Mouse (Mus musculus) intestine, postnatal 0 days (tissue): ENCODE measurements around the gene Smdt1. TPM values are rescaled to one million over a fixed set of nuclear protein-coding genes. Genes with fewer than 3 reads are reported as not detected.
"Not testable (repeated sequence)": the region's sequence is repeated elsewhere in the genome, so short reads cannot be mapped to it uniquely, and the experiment has no call there.

Source experiments
- ATAC-seq: fragments of 200-750 bp; cut with Nextera tagmentation; 2 replicates; pipeline ENCODE4 v1.8.0; 2017; ENCODE audit warnings: mild to moderate bottlenecking, moderate TSS enrichment, moderate library complexity
- H3K27ac ChIP-seq: fragments of 300-500 bp; sonication (generic); 2 replicates; pipeline ENCODE4 v1.5.1; 2014; ENCODE audit warnings: mild to moderate bottlenecking, low read depth, low read length, moderate library complexity
- H3K27me3 ChIP-seq: fragments of 300-500 bp; sonication (generic); replicated peaks from 2 replicates; pipeline ENCODE4 v1.6.1; 2014; ENCODE audit warnings: low read length, mixed read lengths; ENCODE audit not compliant: control insufficient read depth, insufficient read depth
- H3K36me3 ChIP-seq: fragments of 300-500 bp; sonication (generic); 2 replicates; pipeline ENCODE4 v1.6.1; 2014; ENCODE audit warnings: mild to moderate bottlenecking, moderate library complexity; ENCODE audit not compliant: control insufficient read depth, insufficient read depth
- H3K4me1 ChIP-seq: fragments of 300-500 bp; sonication (generic); replicated peaks from 2 replicates; pipeline ENCODE4 v1.6.1; 2014; ENCODE audit warnings: antibody characterized with exemption, low read length, mixed read lengths; ENCODE audit not compliant: control insufficient read depth, insufficient read depth
- H3K4me2 ChIP-seq: fragments of 300-500 bp; sonication (generic); replicated peaks from 2 replicates; pipeline ENCODE4 v1.6.1; 2014; ENCODE audit warnings: low read depth, mild to moderate bottlenecking, moderate library complexity
- H3K4me3 ChIP-seq: fragments of 300-500 bp; sonication (generic); 2 replicates; pipeline ENCODE4 v1.5.1; 2014; ENCODE audit warnings: low read depth, low read length
- H3K9ac ChIP-seq: fragments of 300-500 bp; sonication (generic); 2 replicates; pipeline ENCODE4 v1.6.1; 2014; ENCODE audit warnings: mild to moderate bottlenecking, low read depth, low read length
- H3K9me3 ChIP-seq: fragments of 300-500 bp; sonication (generic); 2 replicates; pipeline ENCODE4 v1.6.1; 2016; ENCODE audit warnings: mixed run types; ENCODE audit not compliant: control insufficient read depth
- CTCF ChIP-seq: sonication (generic); IDR thresholded peaks from 2 replicates; pipeline ENCODE4 v1.5.1; 2016; ENCODE audit warnings: low read depth, mild to moderate bottlenecking, control low read depth, antibody characterized with exemption, moderate library complexity
- WGBS: fragments of 180-500 bp; shearing (Covaris S2); extraction: QIAGEN DNeasy Blood & Tissue Kit; methylation state at CpG from one replicate; pipeline ENCODE4 v1.1.7; 2014; 5-methylcytosine and 5-hydroxymethylcytosine counted together
- polyA plus RNA-seq: library from polyadenylated mRNA; unstranded; fragments of >200 nt; fragmentation: Nextera tagmentation; extraction: Ambion mirVana; gene quantifications from 2 replicates; pipeline ENCODE4 v1.2.1, GENCODE M21; 2015

The Smdt1 gene
- polyA plus RNA-seq, 1 experiment from 2014 or later, result 448 TPM

DNA sequence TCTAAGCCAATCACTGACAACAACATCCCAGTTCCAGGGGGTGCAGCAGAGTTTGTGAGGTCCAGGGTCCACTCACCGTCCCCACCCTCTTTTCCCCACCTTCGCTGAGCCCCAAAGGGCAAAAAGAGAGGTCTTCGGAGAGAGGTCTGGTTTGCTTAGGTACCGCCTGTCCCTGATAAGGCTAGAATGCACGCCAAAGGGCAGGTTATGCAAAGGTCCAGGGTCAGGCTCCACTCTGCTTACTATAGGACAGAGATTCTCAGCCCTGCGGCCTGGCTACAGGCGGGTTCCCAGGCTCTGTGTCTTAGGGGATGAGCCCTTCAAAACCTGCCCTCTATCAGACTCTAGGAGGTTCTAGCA lies 40.7 kb downstream of the Smdt1 start:
- no peaks in the 10 kb centered on the region for H3K9me3 ChIP-seq

GRCm38 (mm10) chr15:82379871-82380713 lies 41.3 kb downstream of the Smdt1 start, which contains the start of gene Cyp2d22:
Gene Cyp2d22 (minus strand): TSS chr15:82380260.
- Histone ChIP-seq H3K4me3 (peak within 1 kb of the TSS; percentile 51), H3K27me3 (no peaks in the 10 kb centered on the region), H3K4me1 (0 out of 2 replicates have a peak, but pooled peaks cover 5% of the 10 kb centered on the region), H3K36me3 (no peaks in the 10 kb centered on the region), H3K27ac (peak within 1 kb of the TSS; percentile 84), H3K9me3 (no peaks in the 10 kb centered on the region), H3K9ac (peak within 1 kb of the TSS; percentile 59), H3K4me2 (peak within 1 kb of the TSS; percentile 73)
- 2% methylated on average over 18 of the region's 24 CpGs for WGBS
- ATAC-seq, result peak; percentile 63
- TF ChIP-seq CTCF, result no peak

More for the DNA sequence above, 40.7 kb downstream of the Smdt1 start:
- Histone ChIP-seq H3K4me2 (peak overlapping the region; percentile 73), H3K27me3 (no peaks in the 10 kb centered on the region), H3K9ac (peak overlapping the region; percentile 59), H3K4me1 (0 out of 2 replicates have a peak, but pooled peaks cover 5% of the 10 kb centered on the region), H3K36me3 (no peaks in the 10 kb centered on the region), H3K27ac (peak overlapping the region; percentile 84), H3K4me3 (peak overlapping the region; percentile 51)
- ATAC-seq, result peak; percentile 70
- WGBS, result 17% methylated on average over 7 of the region's 7 CpGs
- no peak for TF ChIP-seq CTCF

- no peaks in the 10 kb centered on the region for H3K27me3 ChIP-seq
- WGBS, result 36% methylated on average over 7 of the region's 7 CpGs
- H3K4me3 ChIP-seq, result 0 out of 2 replicates have a peak overlapping the region, but pooled peaks have one; percentile 13
- H3K4me2 ChIP-seq, result peak overlapping the region; percentile 73
- 0 out of 2 replicates have a peak, but pooled peaks cover 5% of the 10 kb centered on the region for H3K4me1 ChIP-seq
- ATAC-seq, result no peak
- TF ChIP-seq CTCF, result no peak
- H3K36me3 ChIP-seq, result no peaks in the 10 kb centered on the region
- no peak overlapping the region for H3K9ac ChIP-seq
- no peaks in the 10 kb centered on the region for H3K9me3 ChIP-seq
- H3K27ac ChIP-seq, result 0 out of 2 replicates have a peak overlapping the region, but pooled peaks have one; percentile 31
These were observed 41.9 kb downstream of the Smdt1 start for GRCm38 (mm10) chr15:82380714-82381062.

DNA sequence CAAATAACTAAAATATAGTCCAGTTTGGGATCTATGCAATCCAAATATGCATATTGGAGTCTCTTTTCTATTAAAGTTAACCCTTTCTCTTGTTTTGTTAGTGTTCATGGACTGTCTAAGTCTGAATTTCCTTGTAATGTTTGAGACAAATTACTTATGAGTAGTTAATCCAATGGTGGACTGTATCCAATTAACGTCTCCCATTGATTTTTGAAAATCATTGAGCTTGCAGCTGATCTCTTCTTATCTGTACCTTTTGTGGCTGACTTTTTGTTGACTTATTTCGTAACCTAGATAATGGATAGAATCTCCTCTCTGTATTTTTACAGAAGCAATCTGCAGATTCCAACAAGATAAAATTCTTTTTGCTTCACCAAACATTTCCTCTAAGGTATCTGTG lies 43.7 kb downstream of the Smdt1 start:
- Histone ChIP-seq H3K4me1 (0 out of 2 replicates have a peak, but pooled peaks cover 5% of the 10 kb centered on the region), H3K36me3 (no peaks in the 10 kb centered on the region), H3K27ac (no peak overlapping the region), H3K4me3 (no peak overlapping the region), H3K9me3 (no peaks in the 10 kb centered on the region), H3K9ac (no peak overlapping the region), H3K27me3 (no peaks in the 10 kb centered on the region), H3K4me2 (no peak overlapping the region)
- ATAC-seq, result no peak
- no peak for TF ChIP-seq CTCF
- 62% methylated on average over 2 of the region's 2 CpGs for WGBS

DNA sequence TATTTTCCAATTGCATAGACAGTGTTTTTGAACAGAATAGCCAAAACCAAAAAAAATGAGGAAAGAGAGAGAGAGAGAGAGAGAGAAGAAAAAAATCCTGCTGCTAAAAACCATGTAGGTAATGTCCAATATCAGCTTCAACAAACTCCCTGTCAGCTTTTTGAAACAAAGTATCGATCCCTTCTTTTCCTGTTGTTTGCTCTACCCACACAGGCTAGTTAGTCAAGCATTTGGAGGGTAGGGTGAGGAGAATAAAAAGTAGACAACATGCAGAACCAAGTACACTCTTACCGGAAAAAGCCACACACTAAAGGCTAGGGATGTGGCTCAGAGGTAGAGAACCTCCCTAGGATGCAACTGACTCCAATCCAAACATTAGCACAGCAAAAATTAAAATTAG lies 47.0 kb downstream of the Smdt1 start:
- Histone ChIP-seq H3K9me3 (no peaks in the 10 kb centered on the region), H3K9ac (no peak overlapping the region), H3K27me3 (no peaks in the 10 kb centered on the region), H3K4me1 (no peaks in the 10 kb centered on the region), H3K4me3 (no peak overlapping the region), H3K4me2 (no peak overlapping the region), H3K36me3 (no peaks in the 10 kb centered on the region), H3K27ac (no peak overlapping the region)
- ATAC-seq, result no peak
- no peak for TF ChIP-seq CTCF
- WGBS, result 82% methylated on average over 2 of the region's 2 CpGs

- not testable (repeated sequence) for ATAC-seq
These were observed 51.2 kb downstream of the Smdt1 start for GRCm38 (mm10) chr15:82389916-82390315.

DNA sequence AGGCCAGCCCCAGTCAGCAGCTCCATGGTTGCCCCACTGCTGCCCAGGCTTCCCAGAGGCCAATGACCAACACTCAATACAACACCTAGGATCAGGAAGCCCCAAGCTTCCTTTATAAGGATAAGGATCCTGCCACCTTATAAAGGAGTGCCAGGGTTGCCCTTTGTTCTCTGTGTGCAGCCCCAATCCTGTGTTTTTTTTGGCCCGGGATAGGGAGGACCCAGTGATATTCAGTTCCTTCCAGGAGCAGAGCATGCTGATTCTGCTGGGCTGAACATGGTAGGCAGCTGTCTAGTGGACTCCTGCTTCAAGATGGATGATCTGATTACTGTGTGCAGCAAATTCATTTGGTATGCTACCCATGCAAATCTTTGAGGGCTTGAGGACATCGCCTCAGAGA lies 55.2 kb downstream of the Smdt1 start, which contains the start of gene Cyp2d11:
Gene Cyp2d11 (minus strand): TSS at position 101 of the 400 bp plus-strand sequence.
- H3K9ac ChIP-seq, H3K27ac ChIP-seq, H3K4me3 ChIP-seq, H3K36me3 ChIP-seq, H3K9me3 ChIP-seq, H3K4me1 ChIP-seq, H3K27me3 ChIP-seq, ATAC-seq, H3K4me2 ChIP-seq: not testable (repeated sequence)
- 82% methylated on average over 2 of the region's 2 CpGs for WGBS

More at GRCm38 (mm10) chr15:82389916-82390315, 51.2 kb downstream of the Smdt1 start:
- 95% methylated on average over 9 of the region's 10 CpGs for WGBS
- not testable (repeated sequence) for H3K9ac ChIP-seq, H3K4me1 ChIP-seq, H3K27ac ChIP-seq, H3K36me3 ChIP-seq, H3K27me3 ChIP-seq, H3K9me3 ChIP-seq, H3K4me2 ChIP-seq, H3K4me3 ChIP-seq

DNA sequence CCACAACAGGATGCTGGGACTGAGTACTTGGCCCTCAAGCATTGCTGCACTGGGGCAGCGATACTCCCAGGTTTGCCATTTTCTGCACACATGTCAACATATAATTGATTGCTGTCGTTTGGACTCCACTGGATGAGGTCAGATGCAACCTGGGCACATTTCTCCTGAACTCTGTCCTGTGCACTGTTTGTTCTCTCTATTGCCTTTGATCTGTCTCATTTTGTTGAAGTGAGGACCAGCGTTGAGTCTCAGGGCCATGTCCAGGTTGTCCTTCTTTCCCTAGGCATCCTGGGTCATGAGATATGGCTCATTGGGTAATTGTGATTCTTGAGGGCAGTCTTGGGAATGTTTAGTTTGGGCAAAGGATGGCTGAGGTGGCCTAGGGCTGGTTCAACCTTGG lies 57.2 kb downstream of the Smdt1 start:
- not testable (repeated sequence) for H3K4me1 ChIP-seq, ATAC-seq, H3K27ac ChIP-seq, H3K27me3 ChIP-seq, H3K9me3 ChIP-seq, H3K9ac ChIP-seq, H3K4me2 ChIP-seq, H3K4me3 ChIP-seq, H3K36me3 ChIP-seq
- WGBS, result 49% methylated on average over 3 of the region's 3 CpGs
